Mouse (Mus musculus) MEL (cell line): ENCODE measurements around the gene Ubxn10.

Experiments used
- ETS1 ChIP-seq: IDR thresholded peaks from 2 replicates; pipeline ENCODE4 v1.6.1; 2012; ENCODE audit warnings: low read depth, mild to moderate bottlenecking, inconsistent platforms, low read length, improper control_type of control experiment, moderate library complexity
- MAFK ChIP-seq: IDR thresholded peaks from 2 replicates; pipeline ENCODE4 v1.6.1; 2011; ENCODE audit warnings: low read depth, mild to moderate bottlenecking, low read length, improper control_type of control experiment, borderline replicate concordance
- MAX ChIP-seq: IDR thresholded peaks from 2 replicates; pipeline ENCODE4 v1.6.1; 2011; ENCODE audit warnings: low read length, improper control_type of control experiment
- SMC3 ChIP-seq: IDR thresholded peaks from 2 replicates; pipeline ENCODE4 v1.6.1; 2011; ENCODE audit warnings: low read depth, low read length, improper control_type of control experiment

DNA sequence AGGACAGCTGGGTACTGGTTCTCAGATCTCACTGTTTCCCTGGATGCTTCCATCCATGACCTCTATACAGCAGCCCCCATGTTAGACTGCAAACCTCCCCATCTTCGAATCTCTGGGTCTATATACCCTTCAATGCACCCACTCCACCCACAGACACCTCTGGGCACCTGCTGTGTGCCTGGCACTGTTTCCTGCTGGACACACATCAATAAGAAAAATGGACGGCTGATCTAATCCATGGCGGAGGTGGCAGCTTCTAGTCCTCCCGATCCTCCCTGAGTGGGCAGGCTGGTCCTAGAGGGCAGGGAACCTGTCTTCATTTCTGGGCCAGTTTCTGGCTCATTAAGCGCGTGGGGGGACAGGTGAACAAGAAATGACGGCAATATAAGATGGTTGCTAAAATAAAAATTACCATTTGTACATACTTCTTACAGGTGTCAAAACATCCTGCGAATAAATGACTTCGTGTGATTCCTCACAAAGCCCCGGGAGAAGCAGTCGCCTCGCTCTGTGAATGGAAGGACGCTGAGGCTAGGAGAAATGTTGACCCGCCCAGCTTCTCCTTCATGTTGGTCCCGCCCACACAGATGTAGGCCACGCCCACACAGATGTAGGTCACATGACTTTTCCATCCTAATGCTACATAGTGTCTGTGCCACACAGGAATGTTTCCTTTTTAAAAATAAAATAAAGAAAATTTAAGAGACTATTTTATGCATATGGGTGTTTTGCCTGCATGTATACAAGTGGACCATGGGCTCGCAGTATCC, 25.7 kb downstream of the Ubxn10 start:
- TF ChIP-seq MAX (no peak), ETS1 (no peak), MAFK (no peak), SMC3 (no peak)
